Mouse (Mus musculus): ENCODE measurements around the gene Phactr4.

Phactr4 gene

GRCm38 (mm10) chr4:132365450-132366060, 56.7 kb downstream of the Phactr4 start:
- no peak for DNase-seq

- DNase-seq = no peak
These were observed 58.8 kb downstream of the Phactr4 start for GRCm38 (mm10) chr4:132363487-132363886.

- DNase-seq = no peak
These were observed 62.8 kb downstream of the Phactr4 start for GRCm38 (mm10) chr4:132359510-132359909.

- peak; percentile 41 for DNase-seq
These were observed 66.1 kb downstream of the Phactr4 start for GRCm38 (mm10) chr4:132356170-132356569.

- no peak for DNase-seq
These were observed 66.9 kb downstream of the Phactr4 start for GRCm38 (mm10) chr4:132355403-132355802.

- peak; percentile 65 for DNase-seq
These were observed 67.7 kb downstream of the Phactr4 start for GRCm38 (mm10) chr4:132354571-132354970.

GRCm38 (mm10) chr4:132353481-132353885, 68.8 kb downstream of the Phactr4 start, which contains the start of gene Rcc1:
Gene Rcc1 (minus strand): TSS chr4:132353605.
- DNase-seq = peak; percentile 93

- DNase-seq = no peak
These were observed 69.5 kb downstream of the Phactr4 start for GRCm38 (mm10) chr4:132352739-132353138.

GRCm38 (mm10) chr4:132351401-132351800, 70.9 kb downstream of the Phactr4 start:
- DNase-seq = no peak

- DNase-seq = no peak
These were observed 71.4 kb downstream of the Phactr4 start for GRCm38 (mm10) chr4:132350854-132351253.

GRCm38 (mm10) chr4:132350123-132350740, 72.1 kb downstream of the Phactr4 start:
- no peak for DNase-seq

- no peak for DNase-seq
These were observed 72.7 kb downstream of the Phactr4 start for GRCm38 (mm10) chr4:132349495-132350122.

- DNase-seq = no peak
These were observed 75.6 kb downstream of the Phactr4 start for GRCm38 (mm10) chr4:132346661-132347060.

- DNase-seq = peak; percentile 72
These were observed 76.0 kb downstream of the Phactr4 start for GRCm38 (mm10) chr4:132346261-132346660.

GRCm38 (mm10) chr4:132345843-132346212, 76.5 kb downstream of the Phactr4 start:
- no peak for DNase-seq

GRCm38 (mm10) chr4:132345135-132345842, 77.0 kb downstream of the Phactr4 start:
- DNase-seq = peak; percentile 92

- DNase-seq = no peak
These were observed 77.7 kb downstream of the Phactr4 start for GRCm38 (mm10) chr4:132344403-132345134.

- no peak for DNase-seq
These were observed 80.8 kb downstream of the Phactr4 start for GRCm38 (mm10) chr4:132341451-132341850.

GRCm38 (mm10) chr4:132338943-132339342, 83.3 kb downstream of the Phactr4 start:
- DNase-seq = peak; percentile 84

- DNase-seq = peak; percentile 39
These were observed 89.4 kb downstream of the Phactr4 start for GRCm38 (mm10) chr4:132332880-132333279.

GRCm38 (mm10) chr4:132331960-132332359, 90.3 kb downstream of the Phactr4 start:
- no peak for DNase-seq

- no peak for DNase-seq
These were observed 92.4 kb downstream of the Phactr4 start for GRCm38 (mm10) chr4:132329835-132330354.

Measured in kidney, adult 11 months (tissue).